Mouse (Mus musculus) cerebellum, adult 8-10 months (tissue): ENCODE measurements around the gene Grb10.

Experiments
- DNase-seq: peaks from one replicate; pipeline ENCODE4 v3.0.0; 2022

Grb10 gene

GRCm38 (mm10) chr11:12032831-12033230 is 5.7 kb downstream of the Grb10 start:
- no peak for DNase-seq

- DNase-seq, result peak; percentile 68
Observed at GRCm38 (mm10) chr11:12026638-12027037, 11.8 kb downstream of the Grb10 start.

GRCm38 (mm10) chr11:12025756-12026593 is 12.5 kb downstream of the Grb10 start:
- peak; percentile 82 for DNase-seq

GRCm38 (mm10) chr11:12025392-12025755 is 13.1 kb downstream of the Grb10 start:
- DNase-seq, result no peak

GRCm38 (mm10) chr11:12023051-12023450 is 15.4 kb downstream of the Grb10 start:
- no peak for DNase-seq

GRCm38 (mm10) chr11:12019651-12020050 is 18.8 kb downstream of the Grb10 start:
- no peak for DNase-seq

- DNase-seq, result no peak
Observed at GRCm38 (mm10) chr11:12018604-12019003, 19.9 kb downstream of the Grb10 start.

- DNase-seq, result no peak
Observed at GRCm38 (mm10) chr11:12010084-12010483, 28.4 kb downstream of the Grb10 start.

GRCm38 (mm10) chr11:12000293-12000910 is 38.1 kb downstream of the Grb10 start:
- no peak for DNase-seq

GRCm38 (mm10) chr11:11998881-11999280 is 39.6 kb downstream of the Grb10 start:
- no peak for DNase-seq

GRCm38 (mm10) chr11:11997045-11997444 is 41.4 kb downstream of the Grb10 start:
- DNase-seq, result no peak

GRCm38 (mm10) chr11:11995371-11995770 is 43.1 kb downstream of the Grb10 start:
- no peak for DNase-seq

GRCm38 (mm10) chr11:11993807-11994206 is 44.7 kb downstream of the Grb10 start:
- DNase-seq, result no peak

- no peak for DNase-seq
Observed at GRCm38 (mm10) chr11:11993183-11993582, 45.3 kb downstream of the Grb10 start.

- DNase-seq, result no peak
Observed at GRCm38 (mm10) chr11:11989850-11990249, 48.6 kb downstream of the Grb10 start.

GRCm38 (mm10) chr11:11987233-11987632 is 51.2 kb downstream of the Grb10 start:
- DNase-seq, result no peak

GRCm38 (mm10) chr11:11978611-11979197 is 59.8 kb downstream of the Grb10 start:
- no peak for DNase-seq

- DNase-seq, result no peak
Observed at GRCm38 (mm10) chr11:11974591-11975255, 63.8 kb downstream of the Grb10 start.

- DNase-seq, result peak; percentile 26
Observed at GRCm38 (mm10) chr11:11973366-11974014, 65.0 kb downstream of the Grb10 start.

GRCm38 (mm10) chr11:11972401-11973110 is 65.9 kb downstream of the Grb10 start:
- no peak for DNase-seq

GRCm38 (mm10) chr11:11970246-11970645 is 68.2 kb downstream of the Grb10 start:
- no peak for DNase-seq

GRCm38 (mm10) chr11:11968830-11969229 is 69.7 kb downstream of the Grb10 start:
- no peak for DNase-seq
